Comparison of ENCODE assay signal across 8 mouse cellular contexts in the genomic region with DNA sequence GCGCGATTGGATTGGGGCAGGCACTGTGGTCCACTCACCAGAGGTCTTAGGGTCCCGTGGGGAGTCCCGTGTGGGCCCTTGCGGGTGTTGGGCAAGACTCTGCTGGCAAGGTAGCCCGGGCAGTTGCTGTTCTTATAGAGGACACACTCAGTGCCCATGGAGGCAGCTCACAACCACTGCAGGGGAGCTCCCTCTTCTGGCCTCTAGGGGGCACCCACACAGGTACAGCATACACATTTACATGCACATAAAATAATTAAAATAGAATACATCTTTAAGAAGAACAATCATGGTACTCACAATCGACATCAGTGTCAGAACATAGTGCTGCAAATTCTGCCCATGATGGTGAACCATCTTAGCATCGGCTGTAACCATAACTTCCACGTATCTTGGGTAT.
A peak's percentile ranks its signal among the peaks of the same experiment; 100 is the strongest.
DNase-seq lines count a peak whose midpoint lies in the region; TF ChIP-seq lines count a peak whose summit lies in the region.

No protein-coding gene starts in this region.

- peak; percentile 34; the same call in 1 of the 2 replicates for TF ChIP-seq CTCF in brain, embryonic 14.5 days (IDR thresholded peaks at IDR 0.05; ENCODE audit: borderline replicate concordance, extremely low read depth, insufficient read depth, insufficient read length)

- TF ChIP-seq POLR2A in brain, embryonic 14.5 days (IDR thresholded peaks at IDR 0.05; ENCODE audit: borderline replicate concordance, extremely low read depth, insufficient read depth, insufficient read length, poor library complexity, severe bottlenecking): no peak

- peak; percentile 20 for DNase-seq in heart, postnatal 4 days
- DNase-seq in heart, postnatal 36 days: no peak
- peak; percentile 13 to 20 for DNase-seq in right cerebral cortex, adult 2 months (ENCODE audit: low spot score in 2 of 2)
- DNase-seq in right cerebral cortex, postnatal 25 days: no peak
- no peak for DNase-seq in brain, embryonic 14.5 days (ENCODE audit: low read depth)
- peak; percentile 22 to 23 for DNase-seq in thymus, postnatal 36 days
- no peak for DNase-seq in neural tube, embryonic 10.5 days (ENCODE audit: extremely low spot score, low spot score)
- DNase-seq in layer of hippocampus, adult 8-10 months (ENCODE audit: low spot score in 2 of 2): no peak

- intact Hi-C loops in heart, postnatal 36 days (cut with DNase I): no loop called here

Comparison
In these comparisons a context has a peak if more than half of its experiments do, and no peak if none do; other contexts are left out.
1. DNase-seq: peak in heart, postnatal 4 days (single experiment), right cerebral cortex, adult 2 months (2 of 2) and thymus, postnatal 36 days (2 of 2); none in heart, postnatal 36 days (0 of 2), right cerebral cortex, postnatal 25 days (single experiment), brain, embryonic 14.5 days (single experiment), neural tube, embryonic 10.5 days (single experiment) and layer of hippocampus, adult 8-10 months (0 of 2).